Mouse (Mus musculus): ENCODE data around the gene Tmprss11e.
A peak's percentile ranks its signal among the peaks of the same experiment; 100 is the strongest.

Gene Tmprss11e

DNA sequence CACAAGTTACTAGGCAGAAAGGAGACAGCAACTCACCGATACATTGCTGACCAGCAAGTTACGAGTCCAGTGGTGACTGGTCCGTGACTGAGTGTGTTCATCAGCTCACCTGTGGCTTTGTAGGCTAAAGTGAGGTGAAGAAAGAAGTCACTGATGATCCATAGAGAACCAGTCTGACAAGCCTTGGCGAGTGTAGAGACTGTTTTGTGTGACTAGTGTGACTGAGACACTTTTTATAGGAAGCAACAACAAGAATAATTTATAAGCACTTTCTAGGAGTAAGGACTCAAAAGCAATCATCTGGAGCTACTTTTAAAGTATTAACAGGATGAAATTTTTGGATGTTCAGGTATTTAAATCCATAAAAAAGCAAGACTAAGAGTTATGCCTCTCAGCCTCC lies at the start of gene Tmprss11e:
Gene Tmprss11e, minus strand, starts transcription at position 101 of the 400 bp plus-strand sequence.
- DNase-seq (ENCODE audit: low spot score) = no peak

DNA sequence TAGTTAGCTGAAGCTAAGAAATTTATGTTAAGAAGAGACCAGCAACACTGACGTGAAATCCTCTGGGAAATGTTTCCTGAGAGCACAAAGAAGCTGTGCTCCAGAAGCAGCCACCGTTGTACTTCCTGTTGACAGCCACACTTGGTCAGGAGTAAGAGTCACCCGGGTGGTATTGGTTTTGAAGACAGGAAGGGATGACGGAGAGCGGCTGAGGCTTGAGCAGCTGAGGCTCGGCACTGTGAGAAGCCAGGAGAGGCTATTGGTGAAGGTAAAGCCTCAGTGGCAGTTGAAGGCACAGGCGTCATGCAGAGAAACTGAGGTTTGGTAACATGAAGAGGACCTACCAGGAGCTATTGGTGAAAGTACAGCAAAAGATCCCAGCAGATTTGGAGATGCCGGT lies 47.2 kb upstream of the Tmprss11e start:
- no peak for DNase-seq (ENCODE audit: low spot score)

DNA sequence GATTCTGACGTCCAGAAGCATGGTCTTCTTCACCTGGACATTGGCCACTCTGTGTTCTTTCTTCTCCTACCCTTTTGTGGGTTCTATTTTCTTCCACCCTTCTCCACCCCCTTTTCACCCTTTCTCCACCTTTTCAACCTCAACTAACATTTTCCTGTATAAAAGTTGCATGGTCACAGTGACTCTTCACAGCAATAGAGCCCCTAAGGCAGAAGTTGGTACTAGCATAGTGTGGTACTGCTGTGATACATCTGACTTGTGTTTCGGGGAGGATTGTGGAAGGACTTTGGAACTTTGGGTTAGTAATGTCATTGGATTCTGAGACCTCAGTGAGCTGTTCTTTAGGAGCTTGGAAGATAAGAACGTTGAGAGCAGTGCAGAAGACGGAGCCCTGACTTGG lies 46.6 kb upstream of the Tmprss11e start:
- no peak for DNase-seq (ENCODE audit: low spot score)

DNA sequence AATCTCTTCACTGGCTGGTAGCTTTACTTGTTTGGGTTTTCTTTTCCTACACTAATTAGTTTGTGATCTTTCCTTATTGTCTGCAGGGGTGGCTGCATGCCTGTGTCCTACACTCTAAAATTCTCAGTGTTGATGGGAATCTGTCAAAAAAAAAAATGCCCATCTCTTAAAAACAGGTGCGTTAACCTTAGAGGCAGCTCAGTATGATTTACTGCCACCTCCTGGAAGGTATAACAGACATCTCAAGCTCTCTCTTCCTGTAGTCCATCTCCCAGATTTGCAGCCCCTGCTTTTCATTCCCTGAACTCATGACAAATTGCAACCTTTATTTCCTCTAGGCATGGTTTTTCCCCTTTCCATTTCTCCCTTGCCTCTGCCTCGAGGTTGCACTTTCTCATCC lies 44.3 kb upstream of the Tmprss11e start:
- DNase-seq (ENCODE audit: low spot score) = no peak

DNA sequence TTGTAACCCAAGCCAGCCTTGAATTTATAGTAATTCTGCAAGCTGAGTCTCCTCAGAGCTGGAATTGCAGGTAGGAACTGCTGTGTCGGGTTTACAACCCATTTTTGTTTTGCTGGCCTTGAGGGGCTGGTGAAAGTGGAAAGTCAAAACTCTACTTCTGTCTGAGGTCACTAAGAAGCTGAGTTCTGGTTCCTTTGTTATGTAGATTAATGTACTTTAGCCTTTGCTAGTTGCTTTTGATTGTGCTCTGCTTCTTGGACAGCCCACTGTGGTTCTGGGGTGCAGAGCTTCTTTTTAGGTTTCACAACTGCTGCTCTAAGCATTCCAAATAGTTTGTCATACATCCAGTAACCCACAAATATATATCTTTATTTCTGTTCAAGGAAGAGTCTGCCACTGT lies 41.2 kb upstream of the Tmprss11e start:
- no peak for DNase-seq (ENCODE audit: low spot score)

DNA sequence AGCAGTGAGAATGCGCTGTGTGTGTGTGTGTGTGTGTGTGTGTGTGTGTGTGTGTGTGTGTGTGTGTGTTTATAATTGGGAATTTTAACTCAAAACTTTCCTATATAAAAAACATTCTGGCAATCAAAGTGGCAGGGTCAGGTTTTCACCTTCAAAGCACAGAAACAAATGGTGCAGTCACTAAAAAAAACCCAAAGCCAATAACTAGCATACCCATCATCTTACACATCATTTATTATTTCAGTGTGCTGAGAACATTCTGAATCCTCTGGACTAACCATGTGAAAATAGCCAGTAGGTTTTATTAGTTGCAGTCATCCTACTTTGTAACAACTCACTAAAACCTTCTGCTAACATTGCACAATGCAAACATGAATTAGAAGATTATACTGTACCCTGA lies 38.6 kb upstream of the Tmprss11e start:
- DNase-seq (ENCODE audit: low spot score) = no peak

DNA sequence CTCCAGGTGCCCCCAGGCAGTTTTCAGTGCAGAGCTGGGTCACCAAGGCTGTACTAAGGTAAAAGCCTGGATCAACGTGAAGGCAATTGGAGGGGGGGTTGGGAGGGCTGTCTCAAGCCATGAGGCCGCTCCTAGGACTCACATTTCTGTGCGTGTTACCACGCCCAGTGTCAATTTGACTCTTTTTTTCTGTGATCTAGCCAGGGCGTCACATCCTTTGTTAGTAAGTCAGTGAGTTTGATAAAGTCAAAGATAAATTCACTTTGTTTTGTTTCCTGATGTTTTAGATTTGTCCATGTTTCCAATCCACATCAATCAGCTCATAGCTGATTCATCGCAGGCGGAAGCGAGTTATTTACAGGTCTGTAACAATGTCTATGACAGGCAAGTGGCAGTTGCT lies 37.4 kb upstream of the Tmprss11e start:
- no peak for DNase-seq (ENCODE audit: low spot score)

DNA sequence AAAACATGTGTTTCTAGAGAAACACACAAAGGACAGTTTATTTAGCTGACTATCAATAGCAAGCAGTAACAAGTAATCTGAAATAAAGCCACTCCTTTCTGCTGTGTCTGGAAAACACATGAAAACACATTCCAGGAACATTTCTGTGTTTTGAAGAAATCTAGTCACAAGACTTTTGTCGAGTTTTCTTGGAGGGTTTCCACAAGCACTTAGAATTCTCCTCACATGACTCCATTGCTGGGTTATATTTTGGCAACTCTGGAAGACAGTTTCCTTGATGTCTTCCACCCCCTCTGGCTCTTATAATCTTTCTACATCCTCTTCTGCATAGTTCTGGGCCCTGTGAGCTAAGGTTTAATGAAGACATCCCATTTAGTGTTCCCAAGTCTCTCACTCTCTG lies 32.9 kb upstream of the Tmprss11e start:
- no peak for DNase-seq (ENCODE audit: low spot score)

DNA sequence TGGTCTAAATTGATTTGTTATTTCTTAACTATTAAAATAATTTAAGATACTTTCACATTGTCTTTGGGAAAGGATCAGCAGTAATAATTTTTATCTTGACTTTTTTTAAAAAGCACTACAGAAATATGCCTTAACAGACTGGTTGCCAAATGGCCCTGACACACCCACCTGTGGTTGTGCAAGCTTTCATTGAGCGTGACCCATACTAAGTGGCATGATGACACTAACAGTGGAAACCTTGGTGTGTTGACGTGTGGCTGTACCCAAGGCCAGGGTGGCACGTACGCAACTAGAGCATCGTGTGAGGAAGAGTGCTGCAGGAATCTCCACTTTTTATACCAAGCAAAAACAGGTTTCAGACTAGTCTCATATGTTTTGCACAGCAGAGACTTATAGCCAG lies 31.3 kb upstream of the Tmprss11e start:
- no peak for DNase-seq (ENCODE audit: low spot score)

DNA sequence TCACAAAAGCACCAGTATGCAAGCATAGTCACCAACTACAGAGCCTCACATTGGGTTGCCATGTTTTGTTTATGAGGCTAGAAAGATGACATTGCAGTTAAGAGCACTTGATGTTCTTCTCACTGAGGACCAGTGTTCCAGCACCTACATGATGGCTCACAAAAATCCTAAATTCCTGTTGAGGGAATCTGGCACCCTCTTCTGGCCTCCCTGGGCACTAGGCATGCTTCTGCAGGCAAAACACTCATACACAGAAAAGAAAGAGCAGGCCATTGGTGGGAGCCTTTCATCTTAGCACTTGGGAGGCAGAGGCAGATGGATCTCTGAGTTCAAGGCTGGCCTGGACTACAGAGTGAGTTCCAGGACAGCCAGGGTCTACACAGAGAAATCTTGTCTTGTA lies 25.4 kb upstream of the Tmprss11e start:
- no peak for DNase-seq (ENCODE audit: low spot score)

DNA sequence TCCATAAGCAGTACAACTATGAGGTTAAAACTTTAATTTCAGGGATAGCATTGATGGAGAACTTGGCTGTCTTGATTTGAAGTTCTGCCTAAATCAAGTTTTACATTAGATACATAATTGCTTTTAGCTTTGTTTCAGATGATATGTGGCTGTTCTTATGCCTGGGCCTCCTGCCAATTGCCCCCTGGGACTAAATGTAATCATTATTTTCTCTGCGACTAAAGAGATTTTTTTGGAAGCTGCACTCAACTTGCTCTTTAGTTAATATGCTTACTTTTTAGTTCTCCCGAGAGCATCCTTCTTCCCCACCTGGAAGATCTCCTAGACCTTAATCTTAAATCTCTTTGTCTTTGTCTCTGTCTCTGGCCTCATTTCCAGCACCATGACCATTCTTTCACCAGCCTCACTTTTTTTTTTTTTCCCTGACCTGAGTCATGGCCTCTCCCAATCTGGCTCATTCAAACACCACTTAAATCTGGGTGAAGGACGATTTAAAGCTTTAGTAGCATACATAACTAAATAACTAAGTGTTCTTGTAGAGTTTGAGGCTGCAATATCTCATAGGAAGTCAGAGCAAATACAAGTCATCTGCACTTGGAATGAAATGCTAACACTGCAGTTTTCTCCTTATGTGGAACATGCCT lies 23.5 kb upstream of the Tmprss11e start:
- no peak for DNase-seq (ENCODE audit: low spot score)

DNA sequence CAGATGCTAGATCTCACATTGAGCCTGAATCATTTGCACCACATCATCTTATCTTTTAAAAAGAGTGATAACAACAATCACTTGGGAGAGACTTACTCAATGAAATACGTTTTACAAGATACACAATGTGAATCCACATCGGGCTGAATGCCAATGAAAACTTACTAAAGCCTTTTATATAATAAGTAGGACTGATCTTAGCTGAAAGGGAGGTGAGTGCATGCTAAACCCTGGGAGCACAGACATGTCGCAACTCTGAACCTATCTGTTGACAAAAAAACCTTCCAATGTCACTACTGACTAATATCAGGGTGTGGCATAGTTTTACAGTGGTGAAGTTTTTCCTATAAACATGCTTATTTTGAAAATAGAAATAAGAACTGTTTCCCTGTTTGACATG lies 2.8 kb downstream of the Tmprss11e start:
- DNase-seq (ENCODE audit: low spot score) = no peak

DNA sequence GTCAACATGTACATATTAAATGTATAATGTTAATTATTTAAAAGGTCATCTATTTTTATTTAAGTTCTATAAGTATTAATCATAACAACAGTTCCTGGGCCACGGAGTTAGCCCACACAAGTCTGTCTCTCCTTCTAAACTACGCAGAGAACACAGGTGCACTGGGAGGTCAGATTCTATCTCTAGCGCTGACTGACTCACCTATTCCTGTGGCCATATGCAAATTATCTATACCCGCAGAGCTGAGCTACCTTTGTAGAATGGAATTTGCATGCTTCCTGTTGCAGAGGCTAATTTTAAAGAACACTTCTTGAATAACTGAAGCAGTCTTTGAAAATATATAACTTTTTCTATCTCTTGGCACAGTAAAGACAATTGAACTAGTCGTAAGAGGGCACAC lies 4.5 kb downstream of the Tmprss11e start:
- no peak for DNase-seq (ENCODE audit: low spot score)

DNA sequence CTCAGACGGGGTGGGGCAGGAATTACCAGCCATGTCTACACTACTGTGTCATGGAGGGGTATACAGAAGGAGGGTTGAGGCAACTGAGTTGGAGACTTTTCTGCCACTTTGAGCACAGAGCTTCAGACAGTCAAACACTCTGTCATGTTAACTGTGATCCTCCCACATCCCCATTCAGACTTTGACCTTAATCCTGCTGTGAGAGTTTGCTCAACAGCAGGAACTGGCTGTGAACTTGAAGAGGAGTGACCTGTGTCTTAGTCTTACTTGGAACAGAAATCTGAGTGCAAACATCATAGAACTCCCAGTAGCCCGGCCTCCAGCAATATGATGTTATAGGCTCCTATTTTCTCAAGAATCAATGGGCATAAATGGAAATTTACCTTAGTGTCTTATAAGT lies 9.8 kb downstream of the Tmprss11e start:
- no peak for DNase-seq (ENCODE audit: low spot score)

DNA sequence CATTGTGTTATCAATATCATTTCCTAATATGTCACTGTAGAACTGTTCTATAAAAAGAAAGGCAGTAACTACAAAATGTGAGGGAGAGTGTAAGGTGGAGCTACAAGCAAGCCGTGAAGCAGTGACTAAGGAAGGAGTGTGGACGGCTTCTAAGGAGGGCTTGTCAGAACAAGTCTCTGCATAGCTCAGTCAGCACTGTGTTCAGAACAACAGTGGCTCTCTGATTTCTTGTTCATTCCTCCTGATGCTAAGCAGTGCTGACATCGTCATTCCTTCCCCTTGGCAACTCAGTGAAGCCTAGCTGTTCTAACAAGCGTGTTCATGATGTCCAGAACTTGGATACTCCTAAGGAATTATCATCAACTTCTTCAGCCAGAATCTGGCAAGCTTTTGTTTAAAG lies 15.0 kb downstream of the Tmprss11e start:
- DNase-seq (ENCODE audit: low spot score) = no peak

DNA sequence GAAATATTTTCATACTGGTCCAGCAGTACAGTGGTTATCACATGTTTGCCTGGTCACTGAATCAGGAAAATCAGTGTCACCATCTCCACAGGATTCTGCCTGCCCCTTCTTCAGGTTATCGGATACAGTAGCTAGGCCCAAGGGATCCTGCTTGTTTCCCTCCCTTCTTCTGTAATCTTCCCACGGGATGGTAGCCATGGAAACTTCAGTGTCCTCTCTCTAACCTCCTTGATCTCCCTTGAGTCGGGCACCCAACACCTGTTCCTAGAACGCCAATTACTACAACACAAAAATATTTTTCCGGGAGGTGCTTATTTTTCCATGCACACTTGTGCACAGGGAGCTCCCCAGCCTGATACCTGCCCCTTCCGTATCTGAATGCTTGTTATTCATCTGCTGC lies 17.0 kb downstream of the Tmprss11e start:
- no peak for DNase-seq (ENCODE audit: low spot score)

DNA sequence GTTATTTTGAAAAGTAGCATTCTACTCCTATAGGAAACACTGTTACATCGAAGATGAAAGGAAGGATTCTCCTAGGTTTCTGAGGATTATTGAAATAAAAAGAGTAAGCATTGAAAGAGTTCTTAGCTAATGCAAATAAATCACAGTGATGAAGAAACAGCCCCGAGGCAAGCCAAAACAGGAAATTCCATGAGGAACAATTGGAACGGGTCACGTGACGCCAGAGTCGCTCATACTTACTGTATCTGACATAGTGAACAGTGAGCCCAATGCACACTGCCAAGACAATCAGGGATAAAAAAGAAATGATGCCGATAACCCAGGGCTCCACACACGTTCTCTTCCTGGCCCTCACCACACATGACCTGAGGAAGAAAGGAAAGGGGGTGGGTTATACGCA lies 18.6 kb downstream of the Tmprss11e start:
- DNase-seq (ENCODE audit: low spot score) = no peak

DNA sequence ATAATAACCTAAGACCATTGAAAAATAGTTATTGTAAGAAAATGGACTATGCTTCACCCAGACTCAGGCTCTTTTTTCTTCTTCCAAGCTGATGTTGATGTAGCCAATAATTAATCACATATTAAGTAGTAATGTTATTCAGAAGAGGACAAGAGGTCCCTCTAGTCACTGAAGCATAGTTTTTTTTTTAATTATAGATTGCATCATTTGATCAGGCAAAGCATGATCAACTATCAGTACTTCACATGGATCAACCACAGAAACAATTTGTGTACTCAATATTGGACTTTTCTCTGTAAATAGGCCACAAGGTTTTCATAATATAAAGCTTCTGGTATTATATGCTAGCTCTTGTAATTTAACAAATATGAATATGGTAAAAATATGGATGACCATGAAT lies 20.6 kb downstream of the Tmprss11e start:
- DNase-seq (ENCODE audit: low spot score) = no peak

DNA sequence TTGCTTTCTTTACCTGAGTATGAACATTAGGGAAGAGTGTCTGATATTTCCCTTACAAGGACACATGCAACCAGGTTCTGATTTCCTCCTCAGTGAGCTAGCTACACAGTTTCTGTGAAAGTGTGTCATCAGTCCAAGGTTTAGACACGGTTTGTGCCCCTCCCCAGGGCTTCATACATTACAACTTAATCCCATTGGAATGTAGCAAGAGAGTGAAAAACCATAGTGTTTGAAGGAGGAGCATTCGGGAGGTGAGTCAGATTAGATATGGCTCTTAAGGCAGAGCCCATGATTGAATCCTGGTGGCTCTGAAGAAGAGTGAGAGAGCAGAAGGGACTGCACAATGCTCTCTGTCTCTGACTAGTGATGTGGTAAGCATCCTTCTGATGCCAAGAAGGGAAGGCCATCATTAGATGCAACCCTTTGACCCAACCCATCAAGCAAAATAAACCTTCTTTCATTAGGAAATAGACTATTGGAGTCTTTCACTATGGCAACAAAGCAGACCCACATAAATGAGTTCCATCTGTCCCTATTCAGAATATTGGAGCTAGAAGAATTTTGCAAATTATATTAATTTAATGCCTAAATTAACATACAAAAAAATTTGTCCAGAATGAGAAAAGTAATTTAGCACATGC lies 22.7 kb downstream of the Tmprss11e start:
- no peak for DNase-seq (ENCODE audit: low spot score)

DNA sequence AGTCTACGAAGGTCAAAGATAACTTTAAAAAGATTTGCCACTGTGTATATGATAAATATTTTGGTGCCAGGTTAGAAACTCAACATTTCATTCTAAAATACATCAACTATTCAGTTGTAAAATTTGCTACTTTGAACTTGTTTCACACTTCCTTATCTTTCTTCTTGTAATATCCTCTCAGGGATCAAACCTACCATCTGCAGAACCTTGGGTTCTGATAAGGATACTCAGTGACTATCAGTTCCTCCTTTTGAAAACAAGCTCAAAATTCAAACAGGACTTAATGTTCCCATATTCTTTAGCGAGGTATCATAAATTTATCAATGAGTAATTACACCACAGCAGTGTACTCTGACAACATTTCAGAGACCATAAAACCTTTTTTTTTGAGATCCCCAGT lies 30.6 kb downstream of the Tmprss11e start:
- DNase-seq (ENCODE audit: low spot score) = no peak

DNA sequence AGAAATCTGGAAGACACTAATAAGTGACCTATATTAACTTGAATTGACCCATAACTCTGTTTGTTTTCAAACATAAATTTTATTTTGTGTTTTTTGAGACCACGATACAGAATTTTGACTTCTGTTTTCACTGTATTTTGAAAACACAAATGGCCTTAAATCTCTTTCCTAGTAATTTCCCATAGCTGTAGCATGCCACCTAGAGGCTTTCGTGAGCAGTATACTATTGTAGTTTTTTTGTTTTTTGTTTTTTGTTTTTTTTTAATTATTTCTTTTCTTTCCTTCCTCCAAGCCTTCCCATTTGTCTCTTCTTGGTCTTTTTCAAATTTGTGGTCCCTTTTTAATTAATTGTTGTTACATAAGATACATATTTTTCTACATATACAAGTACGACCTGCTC lies 40.7 kb downstream of the Tmprss11e start:
- DNase-seq (ENCODE audit: low spot score) = no peak

DNA sequence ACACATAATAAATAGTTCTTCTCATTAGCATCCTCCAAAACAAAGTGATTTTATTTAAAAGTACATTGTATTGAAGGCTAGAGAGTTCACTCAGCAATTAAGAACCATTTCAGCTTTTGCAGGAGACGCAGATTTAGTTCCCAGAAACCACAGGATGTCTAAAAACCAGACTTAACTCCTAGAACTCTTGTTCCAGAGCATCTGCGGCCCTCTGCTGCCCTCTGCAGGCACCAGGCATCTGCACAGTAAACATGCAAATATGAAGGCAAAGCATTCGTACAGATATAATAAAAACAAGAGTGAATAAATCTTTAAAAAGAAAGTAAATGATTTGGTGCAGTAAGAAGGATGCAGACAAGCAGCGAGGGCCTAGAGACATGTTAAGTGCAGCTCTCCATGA lies 60.9 kb downstream of the Tmprss11e start:
- peak; percentile 68 for DNase-seq (ENCODE audit: low spot score)

DNA sequence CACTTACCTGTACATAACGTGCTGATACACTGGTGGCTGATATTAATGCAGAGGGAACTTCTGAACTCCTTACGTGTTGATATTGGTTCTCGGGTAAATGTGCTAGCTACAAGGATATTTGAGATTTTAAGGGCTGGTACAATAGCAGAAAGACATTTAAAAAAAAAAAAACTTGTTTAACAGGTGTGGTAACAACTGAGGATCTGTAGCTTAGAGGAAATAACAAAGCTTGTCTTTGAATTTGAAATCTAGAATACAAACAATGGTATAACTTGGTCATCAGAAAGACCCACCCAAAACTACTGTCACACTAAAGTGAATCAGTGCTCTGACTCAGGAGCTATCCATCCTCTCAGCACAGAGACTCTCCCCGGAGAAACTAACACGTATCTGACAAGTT lies 69.4 kb downstream of the Tmprss11e start, which contains the start of gene Tmprss11b:
Gene Tmprss11b, minus strand, starts transcription at position 101 of the 400 bp plus-strand sequence.
- no peak for DNase-seq (ENCODE audit: low spot score)
